Mouse (Mus musculus) spleen, postnatal 4 days (tissue): Measurements from ENCODE around the gene Tacc2.
"Not testable (repeated sequence)": the region's sequence is repeated elsewhere in the genome, so short reads cannot be mapped to it uniquely, and the experiment has no call there.

Experiments
- DNase-seq, 2 experiments: peaks; one replicate each; pipeline ENCODE4 v3.0.0; 2022; ENCODE audit warnings: low spot score in 2 of 2

The Tacc2 gene

GRCm38 (mm10) chr7:130577388-130578003 lies at the start of gene Tacc2:
TSS of gene Tacc2 (plus strand) at chr7:130577438.
- DNase-seq: no peak

DNA sequence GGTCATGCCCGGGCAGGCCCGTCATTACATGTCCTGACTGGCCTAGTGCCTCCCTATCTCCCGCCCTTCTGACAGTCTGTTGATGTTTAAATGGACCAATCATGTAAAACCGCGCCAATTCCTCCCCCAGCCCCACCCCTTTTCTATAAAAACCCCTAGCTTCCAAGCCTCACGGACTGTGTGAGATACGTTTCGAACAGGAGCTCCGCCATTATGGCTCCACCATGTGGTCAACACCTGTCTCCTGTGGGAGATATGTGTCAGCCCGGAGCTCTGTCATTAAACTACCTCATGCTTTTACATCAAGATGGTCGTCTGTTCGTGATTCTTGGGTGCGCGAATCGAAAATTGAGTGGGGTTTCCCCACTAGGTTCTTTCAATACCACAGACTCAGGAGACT lies 46.1 kb upstream of the Tacc2 start:
- not testable (repeated sequence) for DNase-seq

DNA sequence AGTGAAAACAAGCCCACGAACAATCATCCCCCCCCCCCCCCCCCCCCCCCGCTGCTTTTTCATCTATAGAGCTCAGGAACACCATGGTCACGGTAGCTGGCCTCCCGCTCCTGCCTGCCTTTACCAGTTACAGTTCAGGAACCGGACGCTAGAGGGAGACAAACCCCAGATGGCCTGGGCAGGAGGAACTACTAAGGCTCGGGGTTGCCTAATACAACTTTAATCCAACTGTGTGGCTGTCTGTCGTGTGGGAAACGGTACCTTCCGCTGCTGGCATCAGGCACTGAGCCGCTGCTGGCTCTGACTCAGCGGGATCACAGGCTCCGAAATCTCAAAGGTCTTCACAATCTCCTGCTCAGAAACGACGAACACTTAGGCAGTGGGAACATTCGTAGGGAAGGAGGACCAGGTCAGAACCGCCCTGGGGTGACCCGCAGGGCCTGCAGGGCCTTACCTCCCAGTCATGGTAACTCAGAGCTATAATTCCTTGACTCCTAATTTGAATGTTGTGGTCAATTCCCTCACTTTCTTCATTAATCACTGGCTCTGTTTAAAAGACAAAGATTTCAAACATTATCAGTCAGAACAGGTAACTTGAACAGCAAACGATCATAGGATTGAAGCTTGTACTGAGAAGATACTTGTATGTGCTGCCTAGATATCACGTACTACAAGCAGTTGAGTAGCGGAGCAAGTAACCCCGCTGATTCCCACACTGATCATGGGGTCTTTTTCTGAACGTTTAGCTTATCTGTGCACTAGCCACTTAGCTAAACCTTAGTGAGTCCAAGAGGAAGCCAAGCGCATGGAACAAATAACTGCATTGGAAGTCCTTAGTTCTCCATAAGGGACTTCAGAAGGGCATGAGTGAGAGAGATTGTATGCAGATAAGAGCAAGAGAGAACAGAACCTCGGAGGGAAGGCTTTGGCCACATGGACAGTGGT lies 43.6 kb upstream of the Tacc2 start:
- peak; percentile 86 to 95 for DNase-seq

DNA sequence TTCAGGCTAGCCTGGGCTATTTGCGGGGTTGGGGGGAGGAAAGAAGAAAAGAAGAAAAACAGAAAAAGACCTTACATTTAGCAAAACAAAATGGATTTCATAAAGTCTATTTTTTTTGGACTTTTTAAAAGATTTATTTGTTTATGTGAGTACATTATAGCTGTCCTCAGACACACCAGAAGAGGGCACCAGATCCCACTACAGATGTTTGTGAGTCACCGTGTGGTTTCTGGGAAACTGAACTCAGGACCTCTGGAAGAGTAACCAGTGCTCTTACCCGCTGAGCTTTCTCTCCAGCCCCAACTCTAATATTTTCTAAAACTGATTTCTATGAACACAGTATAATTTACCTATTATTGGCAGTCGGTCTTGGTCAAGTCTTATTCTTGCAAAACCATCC lies 42.1 kb upstream of the Tacc2 start:
- DNase-seq: no peak

DNA sequence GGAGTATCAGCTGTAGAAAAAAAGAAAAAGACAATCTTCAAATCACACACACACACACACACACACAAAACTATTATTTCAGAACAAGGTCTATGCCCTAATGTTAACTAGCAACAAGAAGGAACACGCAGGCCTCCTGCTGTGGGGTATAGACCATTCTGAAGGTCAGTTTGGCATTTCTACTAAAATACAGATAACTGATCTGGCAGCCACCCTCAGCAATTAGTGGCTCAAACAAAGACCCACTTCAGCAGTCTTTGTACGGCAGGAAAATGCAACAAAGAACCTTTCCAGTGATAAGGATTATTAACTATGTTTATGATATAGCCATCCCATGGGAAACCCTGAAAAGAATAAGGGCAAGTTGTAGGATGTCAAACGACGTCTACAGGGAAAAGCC lies 40.2 kb upstream of the Tacc2 start:
- DNase-seq: no peak

- no peak for DNase-seq
These were observed 37.1 kb upstream of the Tacc2 start for GRCm38 (mm10) chr7:130540176-130540575.

- DNase-seq: no peak
These were observed 34.1 kb upstream of the Tacc2 start for GRCm38 (mm10) chr7:130543181-130543580.

- no peak for DNase-seq
These were observed 31.8 kb upstream of the Tacc2 start for GRCm38 (mm10) chr7:130545401-130545800.

DNA sequence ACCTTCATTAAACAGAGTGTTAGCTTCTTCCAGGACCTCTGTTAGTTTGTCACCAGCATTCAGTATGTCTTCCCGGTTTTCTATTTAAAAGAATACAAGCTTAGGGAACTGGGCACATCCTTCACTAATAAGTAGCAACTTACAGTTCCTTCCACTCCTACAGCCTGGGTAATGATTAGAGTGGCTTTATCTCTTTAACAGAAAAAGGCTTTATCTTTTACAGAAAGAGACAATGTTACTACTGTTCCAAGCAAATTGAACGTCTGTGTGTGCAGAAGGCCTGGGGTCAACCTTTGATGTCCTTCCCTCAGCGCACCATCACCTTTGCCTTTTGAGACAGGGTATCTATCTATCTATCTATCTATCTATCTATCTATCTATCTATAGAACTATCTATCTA lies 31.3 kb upstream of the Tacc2 start:
- no peak for DNase-seq

GRCm38 (mm10) chr7:130546421-130546790 lies 30.8 kb upstream of the Tacc2 start:
- no peak for DNase-seq

GRCm38 (mm10) chr7:130546791-130547484 lies 30.3 kb upstream of the Tacc2 start:
- DNase-seq: peak; percentile 92 to 97

DNA sequence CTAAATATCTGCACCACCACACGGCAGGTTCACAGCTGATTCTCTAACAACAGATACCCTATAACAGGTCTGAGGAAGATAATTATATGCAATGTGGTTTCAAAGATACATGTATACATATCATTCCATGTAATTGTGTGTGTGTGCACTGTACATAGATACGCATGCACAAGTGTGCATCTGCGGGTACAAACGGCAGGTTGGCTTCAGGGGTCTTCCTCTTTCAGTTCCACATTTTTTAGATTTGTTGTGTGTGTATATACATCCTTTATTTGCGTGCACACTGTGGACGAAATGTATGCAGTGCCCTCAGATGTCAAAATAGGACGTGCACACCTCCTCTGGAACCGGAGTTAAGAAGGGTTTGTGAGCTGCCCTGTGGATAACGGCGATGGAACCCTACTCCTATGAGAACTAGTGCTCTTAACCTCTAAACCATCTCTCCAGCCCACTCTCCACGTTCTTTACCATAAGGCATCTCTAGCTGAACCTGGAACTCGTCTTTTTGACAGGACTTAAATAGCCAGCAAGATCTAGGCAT lies 29.5 kb upstream of the Tacc2 start:
- no peak for DNase-seq

DNA sequence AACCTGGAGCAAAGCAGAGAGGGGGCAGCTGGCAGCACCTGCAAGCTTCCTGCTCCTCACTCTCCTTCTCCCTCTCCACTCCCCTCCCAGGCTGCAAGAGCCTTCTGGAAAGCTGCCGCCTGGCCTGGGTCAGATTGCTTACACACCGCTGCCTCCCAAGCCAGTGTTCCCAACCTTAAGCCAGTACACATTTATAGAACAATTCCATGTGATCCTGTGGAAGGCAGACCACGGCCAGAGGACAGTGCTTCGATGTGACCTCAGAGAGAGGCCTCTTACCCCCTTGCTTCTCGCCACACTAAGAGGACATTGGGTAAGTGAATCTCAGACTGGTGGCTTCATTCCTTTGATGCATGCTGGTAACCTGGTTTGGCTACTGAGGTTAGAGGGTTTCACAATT lies 24.5 kb upstream of the Tacc2 start:
- DNase-seq: no peak

GRCm38 (mm10) chr7:130553321-130553720 lies 23.9 kb upstream of the Tacc2 start:
- DNase-seq: no peak

DNA sequence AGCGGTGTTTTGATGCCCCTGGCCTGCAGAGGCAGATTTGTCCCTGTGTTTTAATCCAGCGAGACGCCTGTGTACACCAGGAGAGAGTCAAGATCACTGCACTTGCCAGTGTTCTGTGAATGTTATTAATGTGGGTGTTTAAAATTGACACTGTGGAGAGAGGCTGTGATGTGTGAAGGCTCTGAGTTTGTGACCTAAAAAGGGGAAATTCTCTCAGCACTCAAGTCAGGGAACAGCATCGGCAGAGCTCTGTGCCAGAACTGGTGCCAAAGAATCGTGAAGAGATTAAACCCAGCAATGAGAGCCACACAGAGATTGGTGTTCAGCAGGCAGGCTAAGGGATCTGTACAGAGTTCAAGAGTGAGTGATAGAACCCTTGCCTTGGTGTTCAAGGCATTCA lies 21.6 kb upstream of the Tacc2 start:
- no peak for DNase-seq

DNA sequence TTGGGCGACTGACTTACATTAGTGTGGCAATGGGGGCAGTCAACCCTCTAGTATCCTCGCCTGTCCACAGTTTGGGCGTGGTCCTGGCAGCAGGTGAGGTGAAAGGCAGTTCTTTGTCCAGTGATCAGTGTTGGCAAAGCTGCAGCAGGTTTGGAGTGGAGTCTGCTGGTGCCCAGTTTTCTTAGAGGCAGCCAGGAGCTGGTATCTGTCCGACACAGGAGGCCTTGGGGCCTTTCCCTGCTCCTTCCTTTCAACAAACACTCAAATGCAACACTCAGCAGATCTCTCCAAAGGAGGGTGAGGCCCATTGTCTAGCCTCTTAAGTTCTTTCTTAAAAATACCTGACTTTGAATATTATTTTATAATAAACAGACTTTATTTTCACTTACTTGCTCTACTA lies 18.6 kb upstream of the Tacc2 start:
- DNase-seq: no peak

DNA sequence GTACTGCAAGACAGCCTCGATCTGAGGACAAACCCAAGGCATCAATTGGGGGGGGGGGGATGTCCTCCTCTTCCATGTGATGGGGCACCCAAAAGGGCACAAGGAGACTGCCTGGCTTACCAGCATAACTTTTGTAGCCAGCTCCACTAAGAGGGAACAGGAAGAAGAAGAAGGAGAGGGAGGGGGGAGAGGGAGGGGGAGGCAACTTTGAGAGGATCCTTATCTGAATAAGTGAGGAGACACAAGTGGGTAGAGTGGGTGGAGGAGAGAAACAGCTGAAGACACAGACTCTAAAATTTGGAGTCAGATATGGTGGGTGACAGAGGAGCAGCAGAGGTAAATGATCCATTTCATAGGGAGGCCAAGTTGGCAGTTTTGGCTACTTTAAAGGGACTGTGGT lies 16.3 kb upstream of the Tacc2 start:
- no peak for DNase-seq

- no peak for DNase-seq
These were observed 14.0 kb upstream of the Tacc2 start for GRCm38 (mm10) chr7:130563276-130563675.

DNA sequence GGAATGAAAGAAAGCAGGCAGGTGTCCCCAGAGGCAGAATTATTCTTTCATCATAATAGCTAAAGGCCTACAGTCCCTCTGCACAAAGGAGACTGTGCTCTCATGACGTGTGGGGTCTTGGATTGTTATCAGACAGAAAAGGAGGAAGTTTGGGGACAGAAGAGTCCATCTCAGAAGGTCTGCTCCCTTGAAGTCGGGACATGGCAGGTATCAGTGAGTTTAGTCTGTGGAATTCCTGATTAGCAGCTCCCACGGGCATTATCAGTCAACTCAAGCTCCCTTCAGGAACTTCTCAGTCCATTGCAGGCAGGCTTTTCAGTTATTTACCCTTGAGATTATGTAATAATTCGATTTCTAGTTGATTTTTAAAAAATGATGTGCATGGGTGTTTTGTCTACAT lies 13.4 kb upstream of the Tacc2 start:
- no peak for DNase-seq

GRCm38 (mm10) chr7:130564596-130564995 lies 12.6 kb upstream of the Tacc2 start:
- no peak for DNase-seq

DNA sequence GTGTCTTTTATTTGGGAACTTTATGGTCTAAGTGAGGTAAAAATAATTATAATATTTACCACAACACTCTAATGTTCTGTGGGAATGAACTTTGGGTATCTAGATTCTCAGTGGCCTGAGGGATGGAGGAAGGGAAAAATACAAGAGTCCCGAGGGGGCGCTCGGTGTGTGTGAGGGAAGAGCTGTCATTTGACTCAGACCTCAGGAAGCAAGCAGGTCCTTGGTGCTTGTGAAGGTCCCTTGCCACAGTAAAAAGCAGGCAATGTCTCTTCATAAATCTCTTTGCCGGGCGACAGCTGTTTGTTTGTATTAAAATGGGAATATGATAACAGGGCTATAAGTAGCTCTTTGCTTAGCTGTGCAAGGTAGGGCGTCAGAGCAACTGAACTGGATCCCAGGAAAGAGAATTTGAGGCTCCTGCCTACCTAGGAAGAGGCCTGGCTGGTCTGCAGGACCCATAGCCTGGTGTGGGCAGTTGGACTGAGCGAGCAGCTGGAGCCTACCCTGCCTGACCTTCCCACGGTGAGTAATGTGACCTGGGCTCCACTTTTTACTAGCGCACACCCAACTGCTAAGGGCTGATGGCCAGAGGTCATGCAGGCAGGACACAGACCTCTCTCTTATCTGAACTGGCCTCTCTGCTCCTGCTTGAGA lies 8.3 kb upstream of the Tacc2 start:
- no peak for DNase-seq

DNA sequence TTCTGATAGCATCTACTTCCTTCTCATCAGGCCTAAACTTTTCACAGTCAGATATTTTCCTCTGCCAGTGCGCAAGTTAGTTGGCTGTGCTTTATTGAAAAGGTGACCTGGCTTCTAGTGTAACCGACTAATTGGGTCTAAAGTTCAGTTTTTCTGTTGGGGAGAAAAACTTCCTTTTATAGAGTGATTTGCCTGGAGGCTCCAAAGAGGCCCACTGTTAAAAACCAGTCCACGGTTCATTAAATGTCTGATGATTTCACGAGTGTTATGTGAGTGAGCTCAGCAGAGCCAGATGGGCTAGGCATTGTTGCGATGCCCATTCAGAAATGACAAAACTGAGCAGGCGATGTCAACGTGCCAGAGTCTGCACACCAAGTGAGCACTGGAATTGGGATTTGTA lies 6.8 kb upstream of the Tacc2 start:
- no peak for DNase-seq
